Mouse (Mus musculus) intestine, embryonic 16.5 days (tissue): ENCODE results near the gene Nek2. TPM values are rescaled to one million over a fixed set of nuclear protein-coding genes. Genes with fewer than 3 reads are reported as not detected.

Experiments used
- ATAC-seq: fragments of 200-750 bp; cut with Nextera tagmentation; 2 replicates; pipeline ENCODE4 v1.8.0; 2017; ENCODE audit warnings: moderate TSS enrichment, moderate library complexity
- H3K27ac ChIP-seq: fragments of 300-500 bp; sonication (generic); 2 replicates; pipeline ENCODE4 v1.5.1; 2014; ENCODE audit warnings: mild to moderate bottlenecking, low read length
- H3K27me3 ChIP-seq: fragments of 300-500 bp; sonication (generic); replicated peaks from 2 replicates; pipeline ENCODE4 v1.6.1; 2014; ENCODE audit warnings: low read length, control low read depth, mixed read lengths; ENCODE audit not compliant: control insufficient read depth, insufficient read depth
- H3K36me3 ChIP-seq: fragments of 300-500 bp; sonication (generic); 2 replicates; pipeline ENCODE4 v1.6.1; 2014; ENCODE audit warnings: low read length, control low read depth; ENCODE audit not compliant: control insufficient read depth, insufficient read depth
- H3K4me1 ChIP-seq: fragments of 300-500 bp; sonication (generic); 2 replicates; pipeline ENCODE4 v1.6.1; 2014; ENCODE audit warnings: low read length, control low read depth, mixed read lengths; ENCODE audit not compliant: control insufficient read depth, insufficient read depth
- H3K4me2 ChIP-seq: fragments of 300-500 bp; sonication (generic); 2 replicates; pipeline ENCODE4 v1.6.1; 2014; ENCODE audit warnings: low read depth, low read length, control low read depth
- H3K4me3 ChIP-seq: fragments of 300-500 bp; sonication (generic); 2 replicates; pipeline ENCODE4 v1.5.1; 2014; ENCODE audit warnings: mild to moderate bottlenecking, low read length
- H3K9ac ChIP-seq: fragments of 300-500 bp; sonication (generic); 2 replicates; pipeline ENCODE4 v1.6.1; 2014; ENCODE audit warnings: low read depth, low read length
- H3K9me3 ChIP-seq: fragments of 300-500 bp; sonication (generic); 2 replicates; pipeline ENCODE4 v1.6.1; 2016; ENCODE audit warnings: low read length, control low read depth; ENCODE audit not compliant: control insufficient read depth
- WGBS: fragments of 180-500 bp; shearing (Covaris S2); extraction: QIAGEN DNeasy Blood & Tissue Kit; methylation state at CpG from one replicate; pipeline ENCODE4 v1.1.7; 2014; 5-methylcytosine and 5-hydroxymethylcytosine counted together
- polyA plus RNA-seq: library from polyadenylated mRNA; unstranded; fragments of >200 nt; fragmentation: Nextera tagmentation; extraction: Ambion mirVana; gene quantifications from 2 replicates; pipeline ENCODE4 v1.2.1, GENCODE M21; 2015

The Nek2 gene
- 43.1 and 44.1 TPM in 2 replicates for polyA plus RNA-seq

- H3K9me3 ChIP-seq, result no peaks in the 10 kb centered on the region
- peaks cover 4% of the 10 kb centered on the region; the same call in 1 of the 2 replicates for H3K36me3 ChIP-seq
- peak within 1 kb of the TSS; percentile 73 for H3K27ac ChIP-seq
- WGBS, result under 1% methylated on average over 78 of the region's 79 CpGs
- peak; percentile 95 for ATAC-seq
- peak within 1 kb of the TSS; percentile 83 for H3K9ac ChIP-seq
- peak within 1 kb of the TSS; percentile 84 for H3K4me3 ChIP-seq
- no peaks in the 10 kb centered on the region for H3K27me3 ChIP-seq
- peak within 1 kb of the TSS; percentile 88 for H3K4me2 ChIP-seq
- H3K4me1 ChIP-seq, result peaks cover 11% of the 10 kb centered on the region; the same call in 1 of the 2 replicates
Observed at GRCm38 (mm10) chr1:191821326-191822091, at the start of gene Nek2. TSS of gene Nek2 (plus strand) at chr1:191821444.

GRCm38 (mm10) chr1:191774106-191774505 lies 47.1 kb upstream of the Nek2 start:
- Histone ChIP-seq H3K9ac (no peak overlapping the region), H3K27me3 (no peaks in the 10 kb centered on the region), H3K36me3 (peaks cover 4% of the 10 kb centered on the region; the same call in 1 of the 2 replicates), H3K9me3 (no peaks in the 10 kb centered on the region), H3K4me1 (no peaks in the 10 kb centered on the region), H3K27ac (no peak overlapping the region), H3K4me3 (no peak overlapping the region), H3K4me2 (no peak overlapping the region)
- ATAC-seq, result no peak
- WGBS, result 67% methylated on average over 5 of the region's 5 CpGs

- Histone ChIP-seq H3K27me3 (no peaks in the 10 kb centered on the region), H3K4me2 (no peak overlapping the region), H3K27ac (no peak overlapping the region), H3K36me3 (peaks cover 6% of the 10 kb centered on the region; the same call in 1 of the 2 replicates), H3K9ac (no peak overlapping the region), H3K9me3 (no peaks in the 10 kb centered on the region), H3K4me1 (no peaks in the 10 kb centered on the region), H3K4me3 (no peak overlapping the region)
- ATAC-seq, result no peak
- 88% methylated on average over 8 of the region's 8 CpGs for WGBS
Observed at GRCm38 (mm10) chr1:191775116-191775515, 46.1 kb upstream of the Nek2 start.

GRCm38 (mm10) chr1:191777521-191777920 lies 43.7 kb upstream of the Nek2 start:
- no peaks in the 10 kb centered on the region for H3K4me1 ChIP-seq
- no peak overlapping the region for H3K4me3 ChIP-seq
- peaks cover 8% of the 10 kb centered on the region; the same call in 1 of the 2 replicates for H3K36me3 ChIP-seq
- 60% methylated on average over 8 of the region's 8 CpGs for WGBS
- no peaks in the 10 kb centered on the region for H3K27me3 ChIP-seq
- H3K9me3 ChIP-seq, result no peaks in the 10 kb centered on the region
- no peak overlapping the region for H3K4me2 ChIP-seq
- ATAC-seq, result no peak
- no peak overlapping the region for H3K9ac ChIP-seq
- no peak overlapping the region for H3K27ac ChIP-seq

GRCm38 (mm10) chr1:191780470-191780869 lies 40.8 kb upstream of the Nek2 start:
- no peaks in the 10 kb centered on the region; the same call in 1 of the 2 replicates for H3K4me1 ChIP-seq
- no peak overlapping the region for H3K9ac ChIP-seq
- H3K4me3 ChIP-seq, result no peak overlapping the region
- no peak for ATAC-seq
- no peaks in the 10 kb centered on the region for H3K27me3 ChIP-seq
- H3K9me3 ChIP-seq, result no peaks in the 10 kb centered on the region
- peaks cover 8% of the 10 kb centered on the region; the same call in 1 of the 2 replicates for H3K36me3 ChIP-seq
- no peak overlapping the region for H3K27ac ChIP-seq
- WGBS, result 92% methylated on average over 1 of the region's 1 CpGs
- no peak overlapping the region for H3K4me2 ChIP-seq

- Histone ChIP-seq H3K9ac (no peak overlapping the region), H3K4me3 (no peak overlapping the region), H3K4me1 (no peaks in the 10 kb centered on the region; the same call in 1 of the 2 replicates), H3K27me3 (no peaks in the 10 kb centered on the region), H3K4me2 (no peak overlapping the region), H3K36me3 (0 out of 2 replicates have a peak, but pooled peaks cover 2% of the 10 kb centered on the region), H3K27ac (no peak overlapping the region), H3K9me3 (no peaks in the 10 kb centered on the region)
- ATAC-seq, result no peak
- WGBS, result 60% methylated on average over 11 of the region's 11 CpGs
Observed at GRCm38 (mm10) chr1:191785108-191785507, 36.1 kb upstream of the Nek2 start.

- Histone ChIP-seq H3K4me1 (no peaks in the 10 kb centered on the region; the same call in 1 of the 2 replicates), H3K27ac (no peak overlapping the region), H3K36me3 (no peaks in the 10 kb centered on the region), H3K4me3 (no peak overlapping the region), H3K9ac (no peak overlapping the region), H3K9me3 (no peaks in the 10 kb centered on the region), H3K4me2 (no peak overlapping the region), H3K27me3 (no peaks in the 10 kb centered on the region)
- ATAC-seq, result no peak
- 68% methylated on average over 6 of the region's 6 CpGs for WGBS
Observed at GRCm38 (mm10) chr1:191786255-191786654, 35.0 kb upstream of the Nek2 start.

GRCm38 (mm10) chr1:191787379-191787778 lies 33.9 kb upstream of the Nek2 start:
- no peak overlapping the region for H3K27ac ChIP-seq
- no peak overlapping the region for H3K4me2 ChIP-seq
- WGBS, result 44% methylated on average over 4 of the region's 4 CpGs
- H3K27me3 ChIP-seq, result no peaks in the 10 kb centered on the region
- no peak for ATAC-seq
- no peaks in the 10 kb centered on the region; the same call in 1 of the 2 replicates for H3K4me1 ChIP-seq
- H3K36me3 ChIP-seq, result no peaks in the 10 kb centered on the region
- no peak overlapping the region for H3K4me3 ChIP-seq
- H3K9me3 ChIP-seq, result no peaks in the 10 kb centered on the region
- H3K9ac ChIP-seq, result no peak overlapping the region

- peak; percentile 24; the same call in 1 of the 2 replicates for ATAC-seq
Observed at GRCm38 (mm10) chr1:191792991-191793390, 28.3 kb upstream of the Nek2 start.

More at GRCm38 (mm10) chr1:191792991-191793390, 28.3 kb upstream of the Nek2 start:
- H3K9ac ChIP-seq, result no peak overlapping the region
- H3K27me3 ChIP-seq, result no peaks in the 10 kb centered on the region
- no peaks in the 10 kb centered on the region for H3K36me3 ChIP-seq
- H3K9me3 ChIP-seq, result no peaks in the 10 kb centered on the region
- no peak overlapping the region for H3K27ac ChIP-seq
- no peak overlapping the region for H3K4me2 ChIP-seq
- no peak overlapping the region for H3K4me3 ChIP-seq
- WGBS, result 75% methylated on average over 8 of the region's 8 CpGs
- H3K4me1 ChIP-seq, result peaks cover 10% of the 10 kb centered on the region
